Comparison of ENCODE assay signal across 13 mouse cellular contexts in the genomic region with DNA sequence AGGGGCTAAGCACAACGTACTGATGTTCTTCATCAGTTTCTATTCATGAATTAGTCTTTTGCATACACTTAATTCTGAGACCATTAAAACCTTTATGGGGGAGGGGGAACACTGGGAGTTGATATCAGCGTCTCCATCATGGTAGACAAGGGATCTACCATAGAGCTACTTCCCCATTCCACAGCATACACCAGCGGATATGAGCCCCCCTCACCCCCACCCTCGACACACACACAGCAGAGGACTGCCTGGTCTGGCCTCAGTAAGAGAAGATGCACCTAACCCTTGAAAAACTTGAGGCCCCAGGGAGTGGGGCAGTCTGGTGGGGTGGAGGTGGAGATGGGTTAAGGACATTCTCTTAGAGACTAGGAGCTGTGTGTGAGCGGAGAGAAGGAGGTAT.
"Had no signal": no experiment of that assay in that cellular context is flagged by ENCODE, and none has a peak within 500 bp of the region (broad histone marks: within the 10 kb centered on the region; RNA-seq: fewer than 3 reads in every experiment).

No protein-coding gene starts in this region.

- H3K4me3 ChIP-seq: megakaryocyte, embryonic 14.5 days; midbrain, embryonic 13.5 days; midbrain, embryonic 15.5 days; neural tube, embryonic 12.5 days; stomach, embryonic 15.5 days had no signal

- ATAC-seq: midbrain, embryonic 13.5 days; midbrain, embryonic 15.5 days had no signal

- H3K27ac ChIP-seq: midbrain, embryonic 13.5 days; midbrain, embryonic 15.5 days; neural tube, embryonic 12.5 days; stomach, embryonic 15.5 days; stomach, postnatal 0 days had no signal

- H3K4me1 ChIP-seq: megakaryocyte, embryonic 14.5 days; midbrain, embryonic 13.5 days; midbrain, embryonic 15.5 days; neural tube, embryonic 12.5 days; stomach, embryonic 15.5 days had no signal

- DNase-seq: lung, adult 18-20 months; lung, embryonic 14.5 days; lung, postnatal 10 days; lung, postnatal 4 days; right cerebral cortex, postnatal 14 days; thymus, postnatal 14 days; thymus, postnatal 36 days had no signal

- H3K36me3 ChIP-seq: midbrain, embryonic 13.5 days; midbrain, embryonic 15.5 days; neural tube, embryonic 12.5 days; stomach, embryonic 15.5 days had no signal

- H3K27me3 ChIP-seq: megakaryocyte, embryonic 14.5 days; midbrain, embryonic 13.5 days; midbrain, embryonic 15.5 days; neural tube, embryonic 12.5 days; stomach, embryonic 15.5 days had no signal
